Mouse (Mus musculus) lung, adult 2 months (tissue): ENCODE measurements at regions not wholly inside any gene's neighbourhood (a gene's known extent, or its start where the extent isn't known, plus 50 kb on each side); places are given as distances from the start of the nearest gene placed in this dataset.

Source experiments
- CTCF ChIP-seq: fragments of 200-500 bp; IDR thresholded peaks from 2 replicates; pipeline ENCODE4 v1.5.1; 2011; ENCODE audit warnings: mild to moderate bottlenecking, low read length, control low read depth; ENCODE audit not compliant: insufficient read depth
- POLR2A ChIP-seq: fragments of 200-500 bp; IDR thresholded peaks from 2 replicates; pipeline ENCODE4 v1.6.1; 2011; ENCODE audit warnings: low read depth, mild to moderate bottlenecking, control low read depth, low read length, borderline replicate concordance; ENCODE audit errors: extremely low read depth

- TF ChIP-seq CTCF (no peak), POLR2A (no peak)
Observed at GRCm38 (mm10) chr10:118581376-118581775, 140.5 kb downstream of the Ifng start.
